Mouse (Mus musculus): Measurements from ENCODE around the gene Hs3st5. TPM values are rescaled to one million over a fixed set of nuclear protein-coding genes. Genes with fewer than 3 reads are reported as not detected.

Hs3st5 gene
- total RNA-seq, 4 experiments from 2014 or later: 1.8 to 6.0 (median 5.1) TPM

DNA sequence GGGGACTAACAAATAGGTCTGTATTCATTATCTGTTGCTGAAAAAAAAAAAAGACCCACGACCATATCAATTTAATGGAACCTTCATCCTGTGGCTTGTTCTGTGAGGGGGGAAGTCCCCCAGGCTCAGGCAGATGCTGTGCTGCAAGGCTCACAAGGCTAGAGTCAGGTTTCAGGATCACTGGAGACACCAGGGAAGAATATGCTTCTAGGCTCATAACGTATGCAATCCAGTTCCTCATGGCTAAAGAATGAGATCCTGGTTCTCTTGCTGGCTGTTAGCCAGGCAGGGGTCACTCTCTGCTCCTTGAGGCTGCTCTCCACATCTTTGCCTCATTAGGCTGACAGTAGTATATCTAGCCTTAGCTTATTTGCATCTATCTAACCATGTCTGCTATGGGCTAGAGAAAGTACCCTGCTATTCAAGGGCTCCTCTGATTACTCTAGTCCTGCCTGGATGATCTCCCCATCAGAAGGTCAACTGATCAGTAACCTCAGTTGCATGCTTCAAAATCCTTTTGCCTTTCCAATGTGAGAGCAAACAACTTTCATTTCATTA lies 294.4 kb downstream of the Hs3st5 start:
- DNase-seq (ENCODE audit: low spot score): no peak

DNA sequence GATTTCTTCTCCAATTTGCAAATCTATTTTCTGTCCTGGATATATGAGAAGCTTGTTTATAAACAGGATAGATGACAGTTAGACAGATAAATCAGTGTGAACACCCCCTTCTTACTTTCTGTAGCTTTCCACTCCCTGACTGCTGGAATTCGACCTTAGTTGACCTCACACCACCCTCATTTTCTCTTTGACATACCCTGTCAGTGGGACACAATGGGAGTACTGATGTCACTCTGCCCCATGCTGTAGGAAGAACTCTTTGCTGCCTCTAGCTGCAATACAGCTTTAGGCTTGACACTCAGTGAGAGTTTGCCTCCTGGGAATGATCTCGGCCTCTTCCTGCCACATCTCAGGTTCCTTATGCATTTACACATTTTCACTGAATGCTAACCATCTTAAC lies 297.1 kb downstream of the Hs3st5 start:
- DNase-seq (ENCODE audit: low spot score): no peak

GRCm38 (mm10) chr10:36805265-36805664 lies 298.7 kb downstream of the Hs3st5 start:
- no peak for DNase-seq (ENCODE audit: low spot score)

GRCm38 (mm10) chr10:36805788-36806187 lies 299.2 kb downstream of the Hs3st5 start:
- no peak for DNase-seq (ENCODE audit: low spot score)

GRCm38 (mm10) chr10:36807007-36807406 lies 300.4 kb downstream of the Hs3st5 start:
- no peak for DNase-seq (ENCODE audit: low spot score)

- no peak for DNase-seq (ENCODE audit: low spot score)
These were observed 312.3 kb downstream of the Hs3st5 start for GRCm38 (mm10) chr10:36818867-36819266.

- DNase-seq (ENCODE audit: low spot score): no peak
These were observed 322.5 kb downstream of the Hs3st5 start for GRCm38 (mm10) chr10:36829079-36829478.

- no peak for DNase-seq (ENCODE audit: low spot score)
These were observed 325.6 kb downstream of the Hs3st5 start for GRCm38 (mm10) chr10:36832204-36832603.

DNA sequence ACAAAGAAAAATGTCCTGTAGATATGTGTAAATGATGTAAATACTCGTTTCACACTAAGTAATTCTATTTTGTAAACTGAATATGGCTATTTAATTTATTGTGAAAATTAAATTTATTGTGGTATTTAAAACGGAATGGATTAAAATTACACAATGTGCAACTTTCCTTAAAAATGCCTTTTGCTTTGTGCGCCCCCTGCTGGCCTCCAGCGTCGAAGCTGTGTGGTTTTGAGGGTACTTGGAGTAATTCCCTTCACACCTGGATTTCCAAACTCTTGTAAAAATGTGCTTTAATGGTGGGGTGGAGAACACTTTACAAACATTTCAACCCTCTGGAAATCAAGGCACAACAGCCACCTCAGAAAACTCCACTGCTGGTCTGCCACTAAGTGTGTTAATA lies 327.6 kb downstream of the Hs3st5 start:
- DNase-seq (ENCODE audit: low spot score): no peak

DNA sequence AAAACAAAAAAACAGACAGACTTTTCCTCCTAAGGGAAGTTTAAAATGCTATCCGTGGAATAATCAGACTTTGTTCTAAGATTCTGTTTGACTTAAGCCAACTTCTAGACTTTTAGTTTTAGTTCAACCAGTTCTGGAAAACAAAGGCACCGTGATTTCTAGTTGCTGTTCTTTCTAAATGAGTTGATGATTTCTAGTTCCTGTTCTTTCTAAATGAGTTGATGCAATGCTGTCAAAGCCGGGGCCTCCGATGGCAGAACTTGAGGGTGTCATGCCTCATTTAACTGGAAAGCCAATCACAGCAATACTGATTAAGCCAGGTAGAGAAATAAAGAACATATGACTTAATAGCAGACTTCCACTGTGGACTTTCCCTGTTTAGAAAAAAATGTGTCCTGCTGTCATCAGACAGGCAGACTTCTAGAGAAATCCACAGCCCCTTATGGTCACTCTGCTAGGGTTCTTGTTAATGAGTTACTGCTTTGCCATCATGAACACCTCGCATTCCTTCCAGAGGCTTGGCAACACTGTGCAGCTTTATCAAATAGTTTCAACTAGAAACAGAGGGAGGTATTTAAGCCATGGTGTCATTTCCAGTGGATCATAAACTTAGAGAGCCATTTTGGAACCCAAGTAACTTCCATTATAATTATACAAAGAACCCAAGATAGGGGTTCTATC lies 329.4 kb downstream of the Hs3st5 start:
- no peak for DNase-seq (ENCODE audit: low spot score)

GRCm38 (mm10) chr10:36850231-36850630 lies 343.6 kb downstream of the Hs3st5 start:
- DNase-seq (ENCODE audit: low spot score): no peak

DNA sequence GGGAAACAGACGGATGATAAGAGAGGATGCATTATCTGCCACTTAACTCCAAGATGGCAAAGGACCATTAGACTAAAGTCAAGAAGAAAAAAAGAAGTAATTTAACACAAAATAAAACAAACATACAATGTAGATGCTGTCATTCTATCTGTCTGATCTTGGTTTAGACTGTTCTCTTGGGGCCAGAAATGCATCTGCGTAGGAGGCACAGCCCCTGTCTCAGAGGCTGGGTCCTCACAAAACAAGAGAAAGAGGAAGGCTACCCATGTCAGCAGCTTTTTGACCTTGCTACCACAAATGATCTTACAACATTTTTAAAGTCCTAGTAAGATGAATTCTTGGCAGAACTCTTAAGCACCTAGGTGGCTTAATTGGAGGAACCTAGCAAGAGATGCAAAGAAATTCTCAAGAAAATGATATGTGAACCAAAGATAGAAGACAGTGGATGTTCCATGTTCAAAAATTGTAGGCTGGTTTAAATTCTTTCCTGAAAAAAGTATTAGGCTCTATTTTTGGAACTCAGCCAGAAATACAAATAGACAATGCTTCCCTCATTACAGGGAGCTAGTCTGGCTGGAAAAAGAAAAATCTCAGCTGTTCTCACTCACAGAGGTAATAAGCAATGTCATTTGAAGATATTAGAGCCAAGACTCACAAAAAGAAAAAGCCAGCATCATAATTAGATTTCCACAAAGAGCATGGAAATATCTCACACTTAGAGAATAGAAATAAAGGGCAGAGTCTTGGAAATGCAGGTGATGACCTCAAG lies 355.7 kb downstream of the Hs3st5 start:
- no peak for DNase-seq (ENCODE audit: low spot score)

Measured in heart, adult 8-10 months (tissue).